Mouse (Mus musculus): Measurements from ENCODE around the gene Pgp. TPM values are rescaled to one million over a fixed set of nuclear protein-coding genes. Genes with fewer than 3 reads are reported as not detected.
"Not testable (repeated sequence)": the region's sequence is repeated elsewhere in the genome, so short reads cannot be mapped to it uniquely, and the experiment has no call there.

Pgp gene
- polyA plus RNA-seq, 1 experiment: 97.1 TPM

DNA sequence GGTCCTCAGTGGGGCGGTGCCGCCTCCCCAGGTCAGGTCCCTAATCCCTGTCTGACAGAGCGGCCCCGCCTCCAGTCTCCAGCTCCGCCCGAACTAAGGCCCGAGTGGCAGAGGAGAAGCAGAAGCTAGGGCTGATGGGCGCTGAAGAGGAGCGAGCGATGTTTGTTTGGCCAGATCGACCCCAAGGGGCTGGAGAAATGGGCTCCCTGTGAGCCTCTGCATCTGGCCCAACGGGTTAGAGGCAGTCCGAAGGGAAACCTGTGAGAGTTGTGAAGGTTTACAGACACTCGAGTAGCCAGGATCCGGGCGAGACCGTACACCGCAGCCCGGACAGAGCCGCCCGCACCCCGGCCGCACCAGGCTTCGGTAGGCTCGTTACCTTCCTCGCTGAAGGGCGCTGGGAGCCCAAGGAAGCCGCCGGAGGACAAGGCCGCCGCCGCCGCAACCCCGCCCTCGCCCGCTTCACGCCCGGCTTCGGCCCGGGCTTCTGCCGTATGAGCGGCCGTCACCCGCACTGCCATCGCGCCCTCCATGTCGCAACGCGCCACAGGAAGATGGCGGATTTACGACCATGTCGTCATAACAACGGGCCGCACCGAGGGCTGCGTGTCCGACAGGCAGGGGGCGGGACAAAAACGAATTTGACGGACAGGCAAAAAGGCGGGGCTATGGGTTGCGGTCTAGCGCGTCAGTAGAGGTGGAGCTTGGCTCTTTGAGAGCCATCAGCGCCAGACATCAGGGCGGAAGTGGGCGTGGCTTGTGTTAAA, 15.3 kb upstream of the Pgp start:
- Histone ChIP-seq H3K4me1 (ENCODE audit: control insufficient read depth, insufficient read depth, low read length) (no peaks in the 10 kb centered on the region; the same call in 1 of the 2 replicates), H3K27ac (ENCODE audit: insufficient read depth, low read length) (peak overlapping the region; percentile 61), H3K4me3 (ENCODE audit: insufficient read depth, low read length) (peak overlapping the region; percentile 61)
- TF ChIP-seq POLR2A (IDR thresholded peaks at IDR 0.05; ENCODE audit: extremely low read depth, insufficient read depth, low read length) (peak; percentile 88; the same call in 1 of the 2 replicates), CTCF (IDR thresholded peaks at IDR 0.05; ENCODE audit: extremely low read depth, insufficient read depth, low read length) (no peak)

DNA sequence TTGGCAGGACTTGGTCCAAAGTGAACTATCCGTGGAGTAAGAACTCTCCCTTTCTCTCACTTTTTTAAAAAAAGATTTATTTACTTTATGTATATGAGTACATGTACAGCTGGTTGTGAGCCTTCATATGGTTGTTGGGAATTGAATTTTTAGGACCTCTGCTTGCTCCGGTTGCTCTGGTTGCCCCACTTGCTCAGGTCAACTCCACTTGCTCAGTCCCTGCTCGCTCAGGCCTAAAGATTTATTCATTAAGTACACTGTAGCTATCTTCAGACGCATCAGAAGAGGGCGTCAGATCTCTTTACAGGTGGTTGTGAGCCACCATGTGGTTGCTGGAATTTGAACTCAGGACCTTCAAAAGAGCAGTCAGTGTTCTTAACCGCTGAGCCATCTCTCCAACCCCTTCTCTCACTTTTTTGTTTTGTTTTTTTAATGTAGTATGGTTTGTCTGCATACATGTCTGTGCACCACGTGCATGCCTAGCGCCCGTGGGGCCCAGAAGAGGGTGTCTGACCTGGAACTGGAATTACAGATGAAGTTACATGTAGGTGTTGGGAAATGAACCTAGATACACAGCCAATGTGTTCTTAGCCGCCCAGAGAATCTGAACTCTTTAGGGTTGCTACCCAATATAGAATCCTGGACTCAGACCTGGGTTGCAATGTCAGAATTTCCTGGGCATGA, 14.5 kb upstream of the Pgp start:
- H3K4me3 ChIP-seq (ENCODE audit: insufficient read depth, low read length); H3K4me1 ChIP-seq (ENCODE audit: control insufficient read depth, insufficient read depth, low read length); H3K27ac ChIP-seq (ENCODE audit: insufficient read depth, low read length): not testable (repeated sequence)

DNA sequence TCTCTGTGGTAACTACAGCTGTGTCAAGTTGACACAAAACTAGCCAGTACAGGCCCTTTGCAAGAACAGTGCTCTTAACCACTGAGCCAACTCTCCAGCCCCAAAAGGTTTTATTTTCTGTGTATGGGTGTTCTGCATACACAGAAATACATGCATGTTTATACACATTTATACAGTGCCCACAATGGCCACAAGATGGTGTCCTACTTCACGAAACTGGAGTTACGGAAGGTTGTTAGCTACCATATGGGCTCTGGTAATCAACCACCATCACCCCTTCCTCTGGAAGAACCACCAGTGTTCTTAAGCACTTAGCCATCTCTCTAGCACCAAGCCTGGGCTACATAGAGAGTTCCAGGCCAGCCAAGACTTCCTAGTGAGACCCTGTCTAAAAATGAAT, 8.6 kb upstream of the Pgp start:
- Histone ChIP-seq H3K4me1 (ENCODE audit: control insufficient read depth, insufficient read depth, low read length) (no peaks in the 10 kb centered on the region), H3K4me3 (ENCODE audit: insufficient read depth, low read length) (no peak overlapping the region), H3K27ac (ENCODE audit: insufficient read depth, low read length) (no peak overlapping the region)
- TF ChIP-seq POLR2A (IDR thresholded peaks at IDR 0.05; ENCODE audit: extremely low read depth, insufficient read depth, low read length) (no peak), CTCF (IDR thresholded peaks at IDR 0.05; ENCODE audit: extremely low read depth, insufficient read depth, low read length) (peak; percentile 33; the same call in 1 of the 2 replicates)

DNA sequence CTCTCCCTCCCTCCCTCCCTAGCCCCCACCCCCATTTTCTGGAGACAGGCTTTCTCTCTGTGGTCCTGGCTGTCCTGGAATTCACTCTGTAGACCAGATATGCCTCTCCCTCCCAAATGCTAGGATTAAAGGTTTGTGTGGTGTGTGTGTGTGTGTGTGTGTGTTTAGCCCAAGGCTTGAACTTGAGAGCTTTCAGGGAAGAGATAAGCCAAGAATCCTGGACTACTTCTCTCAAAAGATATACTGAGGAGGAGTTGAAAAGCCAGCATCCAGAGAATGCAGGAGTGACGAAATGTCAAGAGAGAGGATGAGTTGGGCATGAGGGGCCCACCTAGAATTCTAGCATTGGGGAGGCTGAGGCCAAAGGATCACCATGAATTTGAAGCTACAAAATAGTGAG, 7.3 kb upstream of the Pgp start:
- H3K4me3 ChIP-seq (ENCODE audit: insufficient read depth, low read length): no peak overlapping the region
- H3K4me1 ChIP-seq (ENCODE audit: control insufficient read depth, insufficient read depth, low read length): no peaks in the 10 kb centered on the region
- no peak for TF ChIP-seq CTCF (IDR thresholded peaks at IDR 0.05; ENCODE audit: extremely low read depth, insufficient read depth, low read length)
- TF ChIP-seq POLR2A (IDR thresholded peaks at IDR 0.05; ENCODE audit: extremely low read depth, insufficient read depth, low read length): no peak
- H3K27ac ChIP-seq (ENCODE audit: insufficient read depth, low read length): no peak overlapping the region

DNA sequence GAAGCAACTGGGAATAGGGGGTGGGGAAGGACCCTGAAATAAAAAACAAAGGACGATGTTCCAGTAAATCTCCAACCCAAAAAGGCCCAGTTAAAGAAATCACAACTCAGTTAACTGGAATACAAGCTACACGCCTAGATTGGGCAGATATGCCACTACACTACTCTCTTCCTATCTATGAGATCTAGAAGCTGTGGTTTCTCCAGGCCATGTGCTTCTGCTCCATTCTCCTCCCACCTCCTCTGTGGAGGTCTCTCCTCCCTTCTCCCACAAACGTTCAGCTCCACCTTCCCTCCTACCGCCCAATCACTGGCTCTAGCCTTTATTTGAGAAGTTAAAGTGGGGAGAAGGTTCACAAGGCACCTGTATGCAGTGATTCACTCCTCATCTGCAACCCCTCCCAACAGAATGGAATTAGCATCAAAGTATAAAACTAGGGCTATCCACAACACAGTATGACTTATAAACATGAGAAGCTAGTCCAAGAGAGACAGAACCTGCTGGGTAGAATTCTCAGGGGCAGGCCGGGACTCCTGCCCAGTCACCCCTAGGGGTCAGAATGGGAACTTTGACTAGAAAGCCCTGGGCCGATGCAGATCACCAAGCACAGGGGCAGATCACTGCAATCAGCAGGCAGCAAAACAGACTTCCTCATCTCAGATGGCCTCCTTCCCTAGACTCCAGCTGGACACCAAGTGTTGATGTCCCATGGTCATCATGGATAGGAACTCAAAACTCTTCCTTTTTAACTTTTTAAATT, 6.6 kb upstream of the Pgp start:
- no peak overlapping the region for H3K4me3 ChIP-seq (ENCODE audit: insufficient read depth, low read length)
- TF ChIP-seq POLR2A (IDR thresholded peaks at IDR 0.05; ENCODE audit: extremely low read depth, insufficient read depth, low read length) (no peak), CTCF (IDR thresholded peaks at IDR 0.05; ENCODE audit: extremely low read depth, insufficient read depth, low read length) (no peak)
- no peaks in the 10 kb centered on the region for H3K4me1 ChIP-seq (ENCODE audit: control insufficient read depth, insufficient read depth, low read length)
- H3K27ac ChIP-seq (ENCODE audit: insufficient read depth, low read length): no peak overlapping the region

DNA sequence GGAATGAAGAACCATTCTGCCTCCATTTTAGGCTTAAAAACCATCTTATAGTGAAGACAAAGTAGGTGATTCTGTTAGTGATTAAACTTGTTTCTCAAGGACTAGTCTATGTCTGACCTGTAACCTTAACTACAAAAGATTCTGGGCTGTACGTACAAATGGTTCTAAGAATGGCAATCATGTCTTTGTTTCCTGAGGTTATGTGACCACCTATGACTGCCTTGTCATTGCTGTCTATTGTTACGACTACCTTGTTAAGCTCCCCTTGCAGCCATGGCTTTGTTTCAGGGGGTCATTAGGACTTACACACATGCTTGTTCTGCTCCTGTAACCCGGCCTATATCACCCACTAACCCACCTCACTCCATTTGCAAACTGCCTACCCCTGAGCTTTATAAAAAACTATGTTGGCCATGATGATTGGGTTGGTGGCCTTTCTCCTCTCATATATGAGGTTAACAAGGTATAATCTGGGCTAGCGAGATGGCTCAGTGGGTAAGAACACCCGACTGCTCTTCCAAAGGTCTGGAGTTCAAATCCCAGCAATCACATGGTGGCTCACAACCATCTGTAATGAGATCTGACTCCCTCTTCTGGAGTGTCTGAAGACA, 1.5 kb upstream of the Pgp start:
- Histone ChIP-seq H3K4me3 (ENCODE audit: insufficient read depth, low read length) (no peak overlapping the region), H3K27ac (ENCODE audit: insufficient read depth, low read length) (no peak overlapping the region), H3K4me1 (ENCODE audit: control insufficient read depth, insufficient read depth, low read length) (peaks cover 9% of the 10 kb centered on the region)
- no peak for TF ChIP-seq POLR2A (IDR thresholded peaks at IDR 0.05; ENCODE audit: extremely low read depth, insufficient read depth, low read length)
- TF ChIP-seq CTCF (IDR thresholded peaks at IDR 0.05; ENCODE audit: extremely low read depth, insufficient read depth, low read length): no peak

DNA sequence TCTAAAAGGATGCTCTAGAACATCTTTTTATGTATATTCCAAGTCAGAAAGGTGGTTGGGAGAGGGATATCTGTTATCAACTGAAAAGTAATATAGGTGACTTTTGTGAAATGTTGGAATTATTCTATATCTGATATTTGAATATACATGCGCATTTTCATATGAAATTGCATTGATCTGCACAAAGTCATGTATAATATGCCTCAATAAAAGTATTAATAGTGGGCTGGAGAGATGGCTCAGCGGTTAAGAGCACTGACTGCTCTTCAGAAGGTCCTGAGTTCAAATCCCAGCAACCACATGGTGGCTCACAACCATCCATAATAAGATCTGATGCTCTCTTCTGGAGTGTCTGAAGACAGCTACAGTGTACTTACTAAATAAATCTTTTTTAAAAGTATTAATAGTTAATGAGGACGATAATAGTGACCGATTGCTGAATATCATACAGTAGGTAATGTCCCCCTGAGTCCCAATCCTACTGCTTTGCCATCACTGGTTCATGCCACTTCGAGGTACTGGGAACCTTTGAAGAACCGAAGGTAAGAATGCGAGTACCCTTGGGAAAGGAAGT, 769 bp upstream of the Pgp start:
- no peak for TF ChIP-seq POLR2A (IDR thresholded peaks at IDR 0.05; ENCODE audit: extremely low read depth, insufficient read depth, low read length)
- TF ChIP-seq CTCF (IDR thresholded peaks at IDR 0.05; ENCODE audit: extremely low read depth, insufficient read depth, low read length): no peak
- Histone ChIP-seq H3K4me1 (ENCODE audit: control insufficient read depth, insufficient read depth, low read length) (peaks cover 9% of the 10 kb centered on the region), H3K27ac (ENCODE audit: insufficient read depth, low read length) (0 out of 2 replicates have a peak overlapping the region, but pooled peaks have one; percentile 53), H3K4me3 (ENCODE audit: insufficient read depth, low read length) (peak overlapping the region; percentile 56)

DNA sequence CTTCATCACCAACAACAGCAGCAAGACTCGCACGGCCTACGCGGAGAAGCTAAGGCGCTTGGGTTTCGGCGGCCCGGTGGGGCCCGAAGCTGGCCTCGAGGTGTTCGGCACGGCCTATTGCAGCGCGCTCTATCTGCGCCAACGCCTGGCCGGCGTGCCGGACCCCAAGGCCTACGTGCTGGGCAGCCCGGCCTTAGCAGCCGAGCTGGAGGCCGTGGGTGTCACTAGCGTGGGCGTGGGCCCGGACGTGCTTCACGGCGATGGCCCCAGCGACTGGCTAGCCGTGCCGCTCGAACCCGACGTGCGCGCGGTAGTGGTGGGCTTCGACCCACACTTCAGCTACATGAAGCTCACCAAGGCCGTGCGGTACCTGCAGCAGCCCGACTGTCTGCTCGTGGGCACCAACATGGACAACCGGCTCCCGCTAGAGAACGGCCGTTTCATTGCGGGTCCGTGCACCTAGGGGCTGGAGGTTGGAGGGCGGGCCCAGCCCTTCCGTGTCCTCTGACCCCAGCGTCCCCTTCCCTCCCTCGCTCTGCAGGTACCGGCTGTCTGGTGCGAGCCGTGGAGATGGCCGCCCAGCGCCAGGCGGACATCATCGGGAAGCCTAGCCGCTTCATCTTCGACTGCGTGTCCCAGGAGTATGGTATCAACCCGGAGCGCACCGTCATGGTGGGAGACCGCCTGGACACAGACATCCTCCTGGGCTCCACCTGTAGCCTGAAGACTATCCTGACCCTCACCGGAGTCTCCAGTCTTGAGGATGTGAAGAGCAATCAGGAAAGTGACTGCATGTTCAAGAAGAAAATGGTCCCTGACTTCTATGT, 722 bp downstream of the Pgp start:
- H3K4me3 ChIP-seq (ENCODE audit: insufficient read depth, low read length): peak overlapping the region; percentile 56
- peaks cover 9% of the 10 kb centered on the region for H3K4me1 ChIP-seq (ENCODE audit: control insufficient read depth, insufficient read depth, low read length)
- peak overlapping the region; percentile 95 for H3K27ac ChIP-seq (ENCODE audit: insufficient read depth, low read length)
- TF ChIP-seq CTCF (IDR thresholded peaks at IDR 0.05; ENCODE audit: extremely low read depth, insufficient read depth, low read length) (no peak), POLR2A (IDR thresholded peaks at IDR 0.05; ENCODE audit: extremely low read depth, insufficient read depth, low read length) (no peak)

All from cortical plate, adult 2 months (tissue).